Mouse (Mus musculus) G1E-ER4 (cell line): ENCODE measurements around the gene Chd3. TPM values are rescaled to one million over a fixed set of nuclear protein-coding genes. Genes with fewer than 3 reads are reported as not detected.

Experiments used
- GATA1 ChIP-seq: IDR thresholded peaks from one replicate; pipeline ENCODE4 v1.8.0; 2012; ENCODE audit warnings: low read length, inconsistent platforms
- polyA plus RNA-seq: library from polyadenylated mRNA; stranded (reverse); fragments of >175 nt; gene quantifications from 2 replicates; pipeline ENCODE4 v1.2.3, GENCODE M21; 2012

The Chd3 gene
- polyA plus RNA-seq, 1 experiment: 331 TPM

GRCm38 (mm10) chr11:69379600-69379999, 10.4 kb upstream of the Chd3 start:
- no peak for TF ChIP-seq GATA1

DNA sequence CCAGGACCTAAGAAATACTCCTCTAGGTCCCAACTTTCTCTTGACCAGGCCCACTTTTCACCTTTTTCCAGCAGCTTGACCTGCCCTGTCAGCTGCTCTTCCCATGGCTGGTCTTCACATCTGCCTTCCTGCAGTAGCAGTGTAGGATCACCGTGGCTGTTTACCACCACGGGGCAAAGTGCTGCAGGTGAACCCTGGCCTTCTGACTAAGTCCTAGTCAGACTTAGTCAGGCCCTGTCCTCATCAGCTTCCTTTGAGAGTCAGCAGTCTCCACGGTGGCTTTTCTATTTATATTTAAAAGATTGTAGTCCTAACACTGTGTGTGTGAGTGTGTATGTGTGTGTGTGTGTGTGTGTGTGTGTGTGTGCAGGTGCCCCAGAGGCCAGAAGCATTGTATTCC, 8.6 kb upstream of the Chd3 start:
- no peak for TF ChIP-seq GATA1

DNA sequence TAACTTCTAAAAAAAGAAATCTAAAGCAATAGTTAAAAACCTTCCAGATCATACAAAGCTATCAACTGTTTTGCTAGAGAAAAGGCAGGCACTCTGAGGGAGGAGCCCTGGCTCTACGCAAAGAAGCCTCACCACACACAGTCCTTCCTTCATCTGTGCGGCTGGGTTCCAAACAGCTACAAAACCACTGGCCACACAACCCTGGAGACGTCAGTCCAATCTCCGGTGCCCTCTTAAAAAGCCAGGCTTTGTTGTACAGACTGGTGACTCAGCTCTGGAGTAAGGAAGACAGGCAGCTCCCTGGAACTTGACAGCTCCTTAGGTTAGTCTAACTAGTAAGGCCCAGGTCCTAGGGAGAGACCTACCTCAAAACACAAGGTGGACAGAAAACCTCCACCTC, 6.4 kb upstream of the Chd3 start:
- TF ChIP-seq GATA1: no peak

- TF ChIP-seq GATA1: no peak
These were observed 4.2 kb upstream of the Chd3 start for GRCm38 (mm10) chr11:69373223-69373965.

GRCm38 (mm10) chr11:69372780-69373170, 3.6 kb upstream of the Chd3 start:
- no peak for TF ChIP-seq GATA1

- TF ChIP-seq GATA1: no peak
These were observed 3.0 kb upstream of the Chd3 start for GRCm38 (mm10) chr11:69372056-69372779.

DNA sequence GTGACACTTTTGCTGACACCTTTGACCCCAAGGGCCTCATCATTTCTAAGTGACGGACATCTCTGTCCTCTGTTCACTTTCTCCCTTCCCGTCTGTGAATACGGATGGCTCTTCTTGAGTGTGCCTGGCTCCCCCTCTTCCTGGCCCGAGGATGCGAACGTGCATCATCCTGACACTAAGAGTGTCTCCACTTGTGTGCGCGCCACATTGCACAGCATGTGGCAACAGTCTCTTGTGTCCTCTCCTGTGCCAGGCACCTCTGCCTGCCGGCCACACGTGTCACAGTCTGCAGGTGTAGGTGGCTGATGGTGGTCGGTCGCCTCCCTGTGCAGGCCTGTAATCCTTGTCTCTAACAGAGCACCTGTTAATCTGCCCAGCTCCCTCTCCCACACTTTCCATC, 2.4 kb upstream of the Chd3 start:
- no peak for TF ChIP-seq GATA1

- TF ChIP-seq GATA1: no peak
These were observed 1.6 kb upstream of the Chd3 start for GRCm38 (mm10) chr11:69370817-69371215.

DNA sequence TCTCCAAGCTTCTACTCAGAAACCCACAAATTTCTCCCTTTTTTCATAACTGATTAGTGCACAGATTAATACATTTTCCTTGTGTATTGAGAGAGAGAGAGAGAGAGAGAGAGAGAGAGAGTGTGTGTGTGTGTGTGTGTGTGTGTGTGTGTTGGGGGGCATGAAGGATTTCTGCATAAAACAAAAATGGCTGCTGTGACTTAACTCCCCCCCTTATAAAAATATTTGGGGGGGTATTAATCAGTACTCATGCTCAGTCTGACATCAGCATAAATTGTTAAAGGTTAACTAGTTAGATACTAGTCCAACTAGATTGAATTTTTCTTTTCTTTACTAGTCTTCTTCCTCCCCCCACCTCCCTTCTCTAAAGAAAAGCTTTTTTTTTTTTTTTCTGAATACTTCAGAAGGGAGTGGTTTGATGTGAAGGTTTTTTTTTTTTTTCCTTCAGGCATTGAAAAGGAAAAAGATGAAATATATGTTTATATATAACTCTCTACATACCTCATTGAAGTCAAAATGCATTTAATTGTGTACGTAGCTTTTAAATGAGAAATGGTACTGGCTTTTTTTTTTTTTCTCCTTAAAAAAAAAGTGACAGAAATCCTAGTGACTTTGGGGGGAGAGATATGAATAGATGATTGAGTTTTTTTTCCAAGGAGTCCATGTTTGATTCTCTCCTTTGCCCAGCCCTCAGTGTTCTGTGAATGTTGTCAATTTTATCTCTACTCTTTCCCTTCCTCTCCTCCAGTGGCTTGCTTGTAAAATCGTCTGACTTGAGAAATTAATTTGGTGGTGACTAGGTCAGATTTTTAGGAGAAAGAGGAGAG, 997 bp upstream of the Chd3 start:
- no peak for TF ChIP-seq GATA1

DNA sequence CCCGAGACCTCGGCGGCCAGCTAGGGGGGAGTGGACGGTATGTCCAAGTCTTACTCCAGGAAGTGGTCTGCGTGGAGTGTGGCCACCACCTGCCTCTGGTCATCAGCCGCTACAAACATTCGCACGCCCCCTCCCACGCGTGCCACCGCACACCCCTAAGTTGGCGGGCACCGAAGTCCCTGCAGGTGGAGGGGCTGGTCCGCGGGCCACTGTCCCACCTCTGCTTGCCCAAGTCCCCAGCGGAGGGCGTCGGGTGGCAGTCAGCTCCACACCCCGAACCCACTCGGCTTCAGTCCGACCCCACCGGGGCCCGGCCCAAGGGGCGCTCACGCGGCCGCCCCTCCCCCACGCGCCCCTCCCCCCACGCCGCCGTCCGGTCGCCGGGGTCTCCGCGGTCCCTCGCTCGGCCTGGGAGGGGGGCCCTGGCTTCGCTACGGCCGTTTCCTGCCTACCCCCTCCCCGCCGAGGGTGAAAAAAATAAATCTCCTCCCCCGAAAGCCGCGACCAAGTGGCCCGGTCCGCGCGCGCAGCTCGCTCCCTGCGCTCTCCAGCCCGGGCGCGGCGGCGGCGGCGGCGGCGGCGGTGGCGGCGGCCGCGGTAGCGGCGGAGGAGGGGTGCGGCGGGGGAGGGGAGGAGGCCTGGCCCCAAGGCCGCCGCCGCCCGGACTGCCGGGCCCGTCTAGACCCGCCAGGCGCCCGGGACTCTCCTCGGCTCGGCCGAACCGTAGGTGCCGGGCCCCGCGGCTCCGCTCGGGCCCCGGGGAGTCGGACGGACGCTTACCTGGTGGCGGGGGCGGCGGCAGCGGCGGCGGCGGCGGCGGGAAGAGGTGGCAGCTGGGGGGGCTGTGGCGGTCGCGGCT, 621 bp downstream of the Chd3 start:
- TF ChIP-seq GATA1: no peak

DNA sequence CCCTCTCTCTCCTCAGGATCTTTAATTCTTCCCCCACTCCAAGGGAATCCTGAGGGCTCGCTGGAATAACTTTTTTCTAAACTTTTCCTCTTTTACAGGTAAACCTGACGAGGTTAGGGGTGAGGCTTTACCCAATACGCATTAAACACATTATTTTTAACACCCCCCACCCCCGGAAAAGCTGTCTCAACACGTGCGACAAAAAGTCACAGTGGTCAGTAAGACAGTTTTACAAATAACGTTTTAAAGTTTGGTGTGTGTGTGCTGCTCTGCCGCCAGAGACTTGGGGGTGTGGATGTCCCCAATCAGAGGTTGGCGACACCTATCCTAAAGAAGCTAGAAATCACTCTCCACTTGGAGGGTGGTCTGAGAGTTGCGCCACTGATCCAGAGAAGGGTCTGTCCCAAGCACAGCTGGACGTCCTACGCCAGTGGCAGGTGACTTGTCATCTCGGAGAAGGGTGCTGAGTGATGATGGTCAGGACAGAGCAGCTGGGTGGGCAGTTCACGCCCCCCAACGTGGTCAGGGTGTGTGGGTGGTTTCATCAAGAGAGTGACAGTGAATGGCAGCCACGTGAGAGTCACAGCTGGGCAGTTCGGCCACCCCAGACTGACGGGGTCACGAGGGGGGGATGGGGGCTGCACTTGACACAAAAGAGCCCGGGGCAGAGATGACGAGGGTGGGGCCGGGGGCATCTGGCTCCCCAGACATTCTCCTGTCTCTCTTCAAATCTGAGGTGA, 1.4 kb downstream of the Chd3 start:
- no peak for TF ChIP-seq GATA1

DNA sequence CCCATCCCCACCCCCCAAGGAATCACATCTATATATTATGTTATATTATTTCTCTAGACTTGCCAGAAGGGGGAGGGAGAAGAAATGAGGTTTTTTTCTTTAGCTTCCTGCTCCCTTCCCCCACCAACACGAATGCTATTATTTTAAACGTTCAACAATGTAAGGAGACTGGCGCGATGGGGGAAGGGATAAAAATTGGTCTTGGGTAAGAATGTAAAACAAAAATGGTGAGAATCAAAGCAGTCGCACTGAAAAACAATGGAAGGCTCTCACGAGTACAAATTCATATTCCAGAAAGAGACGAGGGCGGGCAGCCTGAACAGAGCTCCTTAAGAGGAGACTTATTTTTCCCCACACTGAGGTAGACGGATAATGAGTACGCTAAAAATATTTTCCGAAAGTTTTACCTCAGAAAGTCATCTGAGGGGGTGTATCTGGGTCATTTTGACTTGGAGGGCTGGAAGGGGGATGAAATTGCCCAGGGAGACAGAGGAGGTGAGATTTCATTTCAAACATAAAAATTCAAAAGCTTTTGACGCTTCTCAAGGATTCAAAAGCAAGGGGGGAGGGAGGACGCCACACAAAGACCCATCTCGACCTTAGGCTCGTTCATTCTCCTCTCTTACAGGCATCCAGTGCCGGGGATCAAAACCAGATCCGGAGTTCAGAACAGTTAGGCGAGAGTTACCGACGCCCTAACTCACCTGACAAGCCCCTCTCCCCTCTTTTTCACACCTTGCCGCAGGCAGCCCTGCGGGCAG, 2.2 kb downstream of the Chd3 start:
- TF ChIP-seq GATA1: no peak

- TF ChIP-seq GATA1: no peak
These were observed 2.9 kb downstream of the Chd3 start for GRCm38 (mm10) chr11:69366157-69366854.
